Mouse (Mus musculus): Measurements from ENCODE around the gene Adpgk.

Adpgk gene

GRCm38 (mm10) chr9:59369220-59369619 is 77.9 kb downstream of the Adpgk start:
- in situ Hi-C loops (cut with MboI, MseI): no loop called here

- in situ Hi-C loops (cut with MboI, MseI): no loop called here
Observed at GRCm38 (mm10) chr9:59369646-59370045, 78.3 kb downstream of the Adpgk start.

Data from T-helper 2 cell (primary cell).